Mouse (Mus musculus) embryonic fibroblast, embryonic 13.5 days (primary cell): ENCODE results near the gene Cdk5r1.

ENCODE experiments used
- CTCF ChIP-seq: IDR thresholded peaks from 2 replicates; pipeline ENCODE4 v1.5.1; 2011; ENCODE audit warnings: mild to moderate bottlenecking, control low read depth, low read length, moderate library complexity, borderline replicate concordance; ENCODE audit not compliant: insufficient read depth
- POLR2A ChIP-seq: IDR thresholded peaks from 2 replicates; pipeline ENCODE4 v1.6.1; 2011; ENCODE audit warnings: low read depth, mild to moderate bottlenecking, control low read depth, low read length, moderate library complexity

DNA sequence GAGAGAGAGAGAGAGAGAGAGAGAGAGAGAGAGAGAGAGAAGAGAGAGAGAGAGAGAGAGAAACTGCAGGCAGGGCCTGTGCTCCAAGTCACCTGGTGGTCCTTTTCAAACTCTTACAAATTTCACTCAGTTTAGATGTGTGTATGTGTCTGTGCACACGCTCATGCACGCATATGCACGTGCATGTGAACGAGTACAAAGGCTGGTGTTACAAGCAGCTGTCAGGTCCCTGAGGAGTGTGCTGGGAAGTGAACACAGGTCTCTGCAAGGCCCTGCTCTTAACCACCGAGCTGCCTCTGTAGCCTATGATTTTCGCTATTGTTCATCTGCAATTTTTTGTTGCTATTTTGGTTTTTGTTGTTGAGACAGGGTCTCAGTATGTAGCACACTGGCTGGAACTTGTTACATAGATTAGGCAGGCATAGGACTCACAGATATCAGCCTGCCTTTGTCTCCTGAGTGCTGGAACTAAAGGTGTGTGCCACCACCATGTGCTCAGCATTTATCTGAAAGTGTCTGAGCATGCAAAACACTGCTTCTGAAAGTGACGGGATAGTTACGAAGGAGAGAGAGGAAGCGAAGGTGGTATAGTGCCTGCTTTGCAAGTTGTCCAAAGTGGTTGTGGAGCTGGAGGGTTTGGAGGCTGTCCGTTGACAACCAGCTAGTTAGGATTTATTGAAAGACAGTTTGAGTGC, 20.5 kb downstream of the Cdk5r1 start:
- no peak for TF ChIP-seq CTCF
- no peak for TF ChIP-seq POLR2A
